Mouse (Mus musculus) E14TG2a.4 (cell line): ENCODE data around the gene Ino80b.

Experiments used
- CTCF ChIP-seq: conservative IDR thresholded peaks from 2 replicates; pipeline ENCODE4 v1.5.1; 2014; ENCODE audit warnings: low read length
- POU5F1 ChIP-seq: IDR thresholded peaks from 2 replicates; pipeline ENCODE4 v1.6.1; 2014; ENCODE audit warnings: low read length, borderline replicate concordance

DNA sequence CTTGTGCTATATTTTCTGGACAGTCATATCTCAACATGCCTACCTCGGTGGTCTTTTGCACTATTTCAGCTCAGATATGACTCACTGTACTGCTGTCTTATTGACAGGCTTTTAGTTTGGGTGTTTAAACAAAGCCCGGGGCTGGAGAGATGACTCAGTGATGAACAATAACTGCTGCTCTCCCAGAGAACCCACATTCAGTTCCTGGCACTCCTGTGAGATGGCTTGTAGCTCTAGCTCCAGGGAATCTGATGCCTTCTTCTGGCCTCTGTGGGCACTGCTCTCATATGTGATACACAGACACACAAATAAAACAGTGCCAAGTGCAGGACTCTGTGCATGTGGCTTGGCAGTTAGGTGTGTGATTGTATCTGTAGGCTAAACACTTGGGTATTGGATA, 20.0 kb upstream of the Ino80b start:
- TF ChIP-seq CTCF (no peak), POU5F1 (no peak)
